Mouse (Mus musculus): Measurements from ENCODE around the gene Nrap.

Gene Nrap

DNA sequence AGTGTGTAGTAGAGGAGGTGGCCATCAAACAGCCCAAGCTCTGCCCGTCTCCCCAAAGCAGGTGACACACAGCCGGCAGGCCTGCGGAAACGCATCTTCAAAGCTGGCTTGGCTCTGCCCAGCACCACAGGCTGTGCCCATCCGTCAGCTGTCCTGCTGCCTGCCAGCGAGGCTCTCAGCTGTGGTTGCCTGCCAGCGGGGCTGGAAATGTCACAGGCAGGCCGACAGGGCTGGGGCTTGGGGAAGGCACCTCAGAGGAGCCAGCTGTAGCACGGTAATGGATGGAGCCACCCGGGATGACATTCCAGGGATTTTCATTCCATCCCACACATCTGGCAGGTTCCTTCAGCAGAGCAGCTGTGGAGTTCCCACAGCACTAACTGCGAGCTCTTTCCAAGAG is 89.0 kb downstream of the Nrap start:
- DNase-seq (ENCODE audit: low spot score) = no peak

DNA sequence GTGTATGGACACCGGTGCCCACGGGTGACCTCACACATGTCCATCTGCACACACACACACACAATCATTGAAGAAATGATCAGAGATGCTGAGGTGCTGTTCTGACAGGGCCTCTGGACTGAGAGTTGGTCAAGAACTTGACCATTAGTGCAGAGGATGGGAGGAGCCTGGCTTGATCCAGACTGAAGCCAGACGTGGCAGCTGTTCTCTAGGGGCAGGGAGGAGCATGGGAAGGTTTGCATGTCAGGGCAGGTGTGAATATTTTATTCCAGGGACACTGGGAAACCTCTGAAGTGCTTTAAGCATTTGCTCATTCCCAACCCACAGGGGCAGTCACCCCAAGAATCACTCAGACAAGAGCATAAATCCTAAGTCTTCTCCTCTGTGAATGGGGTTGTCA is 92.6 kb downstream of the Nrap start:
- no peak for DNase-seq (ENCODE audit: low spot score)

DNA sequence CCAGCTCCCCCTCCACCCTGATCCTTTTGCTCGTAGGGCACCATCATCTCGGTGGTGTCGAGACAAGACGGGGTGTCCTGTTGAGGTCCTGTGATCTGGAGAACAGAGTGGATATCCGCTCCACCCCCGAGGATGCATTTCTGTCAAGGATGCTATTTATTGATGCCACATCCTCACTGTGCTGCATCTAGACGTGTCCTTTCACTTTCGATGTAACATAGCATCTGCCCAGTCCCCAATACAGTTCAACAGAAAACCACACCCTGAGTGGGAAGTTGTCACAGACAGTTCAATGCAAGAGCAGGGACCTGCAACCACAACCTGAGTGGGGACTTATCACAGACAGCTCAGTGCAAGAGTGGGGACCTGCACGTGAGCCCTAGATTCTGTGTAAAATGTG is 93.2 kb downstream of the Nrap start:
- DNase-seq (ENCODE audit: low spot score) = no peak

DNA sequence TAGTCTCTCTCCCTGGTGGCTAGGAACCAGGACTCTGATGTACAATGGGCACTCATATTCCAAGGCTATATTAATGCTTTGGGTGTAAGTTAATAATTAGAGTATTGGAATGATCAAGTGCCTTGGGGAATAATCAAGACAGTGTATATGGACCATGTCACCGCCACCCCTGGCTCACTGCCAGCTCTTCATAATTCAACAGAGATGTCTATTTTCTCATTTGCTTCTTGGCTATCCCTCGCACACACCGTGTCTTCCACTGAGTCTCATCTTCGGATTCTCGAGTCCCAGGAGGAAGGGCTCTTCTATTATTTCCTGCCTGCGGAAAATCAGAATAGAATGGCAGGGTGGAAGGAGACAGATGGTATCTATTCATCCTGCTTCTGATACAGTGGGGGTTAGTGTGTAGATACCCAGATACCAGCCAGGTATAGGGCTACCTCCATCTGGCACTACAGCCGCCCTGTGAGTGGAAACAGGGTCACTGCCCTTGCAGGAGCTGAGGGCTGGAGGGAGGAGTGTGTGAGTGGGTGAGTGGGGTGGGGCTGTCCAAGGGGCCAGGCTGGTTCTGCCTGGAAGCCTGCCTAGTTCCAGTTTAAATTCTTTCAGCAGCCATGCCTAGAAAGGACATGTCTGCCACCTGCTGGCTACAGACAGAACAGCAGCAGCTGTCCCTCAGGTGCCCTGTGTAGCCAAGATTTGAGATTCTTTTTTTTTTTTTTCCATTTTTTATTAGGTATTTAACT is 95.0 kb downstream of the Nrap start:
- DNase-seq (ENCODE audit: low spot score) = peak; percentile 61

DNA sequence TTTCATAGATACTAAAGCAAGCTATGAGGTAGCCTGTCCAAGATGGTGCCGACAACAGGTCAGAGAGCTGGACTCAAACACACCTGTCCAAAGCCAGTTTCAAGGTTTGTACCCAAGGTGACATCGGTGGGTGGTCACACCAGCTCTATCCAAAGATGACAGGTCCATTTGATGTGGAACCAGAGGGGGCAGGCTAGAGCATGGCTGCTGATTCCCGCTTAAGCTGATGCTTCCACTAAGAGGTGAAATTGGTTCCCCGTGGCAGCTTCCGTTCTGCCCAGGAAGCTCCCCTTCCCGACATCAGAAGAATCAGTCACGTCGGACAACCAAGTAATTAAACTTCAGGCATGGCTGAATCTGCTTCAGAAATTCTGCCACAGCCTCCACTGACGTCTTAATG is 97.5 kb downstream of the Nrap start:
- DNase-seq (ENCODE audit: low spot score) = no peak

DNA sequence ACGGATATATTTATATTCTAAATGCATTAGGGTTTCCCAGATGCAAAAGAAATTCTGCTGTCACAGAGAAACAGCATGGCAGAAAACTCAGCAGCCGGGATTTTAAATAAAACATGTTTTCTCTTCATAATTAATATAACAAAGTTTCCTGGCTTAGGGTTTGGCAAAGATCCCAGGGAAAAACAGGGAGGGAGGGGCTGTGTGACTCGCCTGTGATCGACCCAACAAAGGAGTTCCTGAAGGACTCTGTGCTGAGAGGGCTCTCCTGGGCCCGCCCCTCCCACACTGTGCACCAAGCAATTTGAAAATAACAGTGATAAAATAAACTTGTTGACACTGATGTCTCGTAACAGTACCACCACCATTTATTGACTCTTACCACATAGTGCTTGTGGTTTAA is 97.9 kb downstream of the Nrap start:
- DNase-seq (ENCODE audit: low spot score) = no peak

GRCm38 (mm10) chr19:56289642-56290041 is 100.2 kb downstream of the Nrap start:
- DNase-seq (ENCODE audit: low spot score) = no peak

DNA sequence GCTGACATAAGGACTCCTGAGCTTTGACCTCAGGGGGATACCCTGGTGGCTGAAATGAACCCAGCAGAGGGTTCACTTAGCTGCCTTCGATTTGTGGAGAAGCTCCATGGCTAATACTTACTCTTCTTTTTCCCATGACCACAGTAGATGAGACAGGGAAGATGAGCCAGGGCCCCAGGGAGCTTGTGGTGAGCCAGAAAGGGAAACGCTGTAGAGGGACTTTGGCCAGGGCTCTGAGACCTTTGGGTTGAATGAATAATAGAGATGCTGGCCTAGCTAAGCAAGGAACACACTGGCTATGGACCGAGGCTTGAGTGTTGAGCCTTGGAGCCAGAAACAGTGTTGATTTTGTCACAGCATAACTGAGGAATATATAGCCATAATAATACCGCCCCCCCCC is 101.4 kb downstream of the Nrap start:
- DNase-seq (ENCODE audit: low spot score) = no peak

DNA sequence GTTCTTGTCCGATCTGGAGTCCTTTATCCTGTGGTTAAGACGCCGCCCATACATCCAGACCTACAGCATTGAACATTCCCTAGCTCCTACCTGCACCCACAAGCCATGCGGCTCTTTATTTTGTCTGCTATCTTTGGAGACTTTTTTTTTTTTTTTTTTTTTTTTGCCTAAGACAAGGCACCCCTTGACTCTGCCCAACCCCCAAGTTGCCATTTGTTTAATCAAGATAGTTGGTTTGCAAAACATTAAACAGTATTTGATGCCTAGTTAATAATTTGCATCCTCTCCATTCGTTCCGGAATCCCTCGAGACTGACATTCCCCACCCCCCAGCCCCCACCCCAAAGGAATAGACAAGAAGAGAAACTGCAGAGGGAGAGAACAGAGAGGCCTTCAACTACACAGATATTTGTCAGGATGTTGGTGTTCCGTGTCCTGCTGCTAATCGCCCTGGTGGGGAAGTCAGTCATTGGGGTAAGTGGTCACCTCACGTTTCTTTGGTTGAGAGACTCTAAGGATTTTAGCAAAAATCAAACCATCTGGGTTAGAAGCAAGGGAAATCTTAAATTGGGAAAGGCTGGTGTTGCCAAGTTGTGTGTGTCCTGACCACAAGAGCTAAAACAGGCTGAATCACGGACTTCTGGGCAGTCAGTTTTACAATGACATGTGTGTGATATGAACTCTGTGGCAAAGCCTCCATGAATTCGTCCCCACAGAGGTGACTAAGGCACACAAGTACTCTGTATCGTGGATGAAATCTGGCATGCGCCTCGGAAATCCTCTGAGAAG is 102.1 kb downstream of the Nrap start:
- DNase-seq (ENCODE audit: low spot score) = no peak

- DNase-seq (ENCODE audit: low spot score) = no peak
Observed at GRCm38 (mm10) chr19:56286866-56287265, 103.0 kb downstream of the Nrap start, which contains the start of gene Habp2. Gene Habp2 (plus strand): TSS chr19:56287137.

DNA sequence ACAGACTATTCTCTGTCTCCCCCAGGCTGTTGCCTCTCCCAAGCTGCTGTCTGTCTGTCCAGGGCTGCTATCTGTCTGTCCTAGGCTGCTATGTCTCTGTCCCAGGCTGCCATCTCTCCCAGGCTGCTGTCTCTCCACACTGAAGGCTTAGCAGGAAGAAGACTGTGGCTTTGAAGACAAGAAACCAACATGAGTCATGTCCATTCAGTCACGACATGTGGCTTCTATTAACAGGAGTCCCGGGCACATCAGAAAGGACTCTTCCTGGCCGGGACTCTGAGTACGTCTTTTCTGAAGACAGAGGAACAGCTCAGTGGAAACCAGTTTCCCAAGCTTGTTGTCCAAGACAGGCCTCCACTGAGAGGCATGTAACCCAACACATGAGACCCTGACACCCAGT is 104.6 kb downstream of the Nrap start:
- no peak for DNase-seq (ENCODE audit: low spot score)

- no peak for DNase-seq (ENCODE audit: low spot score)
Observed at GRCm38 (mm10) chr19:56278366-56278765, 111.5 kb downstream of the Nrap start.

GRCm38 (mm10) chr19:56277951-56278350 is 111.9 kb downstream of the Nrap start:
- DNase-seq (ENCODE audit: low spot score) = no peak

- no peak for DNase-seq (ENCODE audit: low spot score)
Observed at GRCm38 (mm10) chr19:56277140-56277804, 112.6 kb downstream of the Nrap start.

DNA sequence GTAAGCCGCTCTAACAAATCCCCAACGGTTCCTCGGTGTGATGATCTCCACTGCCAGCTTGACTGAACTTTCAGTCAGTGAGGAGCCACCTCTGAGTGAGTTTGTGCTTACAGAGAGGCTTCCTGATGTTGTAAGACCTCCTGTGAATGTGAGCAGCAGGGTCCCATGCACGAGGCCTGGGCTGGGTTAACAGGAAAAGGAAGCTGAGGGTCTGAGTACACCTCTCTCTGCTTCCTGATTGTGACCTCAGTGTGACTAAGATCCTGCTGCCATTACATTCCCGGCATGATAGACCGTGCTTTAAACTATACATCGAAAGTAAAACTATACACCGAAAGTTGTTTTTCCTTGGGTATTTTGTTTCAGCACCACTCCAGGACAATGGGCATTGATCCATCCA is 117.8 kb downstream of the Nrap start:
- no peak for DNase-seq (ENCODE audit: low spot score)

Data from layer of hippocampus, adult 9-10 months (tissue).